8 mouse cellular contexts compared by ENCODE assay signal in genomic region chr4:140153101-140153500, GRCm38 (mm10).
DNase-seq lines count a peak whose midpoint lies in the region; ATAC-seq lines count a peak whose summit lies in the region.

No protein-coding gene starts in this region.

- 25% methylated on average over 7 of the region's 7 CpGs for WGBS in heart, embryonic 11.5 days (ENCODE audit: insufficient replicate concordance)

- ATAC-seq in heart, embryonic 11.5 days (replicated peaks; ENCODE audit: insufficient number of reproducible peaks, low FRiP score, low TSS enrichment), result no peak
- peak; percentile 83 for ATAC-seq in megakaryocyte-erythroid progenitor cell, adult 5-6 weeks (replicated peaks; ENCODE audit: low FRiP score, low TSS enrichment, poor library complexity, severe bottlenecking)
- no peak for ATAC-seq in monocyte, adult 5-6 weeks (replicated peaks; ENCODE audit: insufficient number of reproducible peaks, low FRiP score, low TSS enrichment, poor library complexity, severe bottlenecking)

- H3K4me1 ChIP-seq in heart, embryonic 11.5 days (ENCODE audit: control insufficient read depth, insufficient read depth, low read length), result peaks cover 11% of the 10 kb centered on the region

- no peak overlapping the region for H3K27ac ChIP-seq in heart, embryonic 11.5 days (ENCODE audit: low read depth, low read length)

- DNase-seq in heart, postnatal 36 days, result peak; percentile 15 to 44
- peak; percentile 27 for DNase-seq in urinary bladder, adult 2 months (ENCODE audit: low spot score)
- DNase-seq in urinary bladder, postnatal 4 days (ENCODE audit: low spot score in 2 of 2), result no peak
- peak; percentile 75 to 80 for DNase-seq in cerebellum, postnatal 36 days
- peak; percentile 20 for DNase-seq in hindlimb bud, embryonic 11.5 days (ENCODE audit: extremely low spot score, low read depth, low spot score)

- no peak overlapping the region; the same call in 1 of the 2 replicates for H3K4me2 ChIP-seq in heart, embryonic 11.5 days

- no peaks in the 10 kb centered on the region for H3K27me3 ChIP-seq in heart, embryonic 11.5 days (ENCODE audit: control insufficient read depth, insufficient read depth, low read length)

- no peak overlapping the region for H3K4me3 ChIP-seq in heart, embryonic 11.5 days (ENCODE audit: low read depth, low read length)

- no peaks in the 10 kb centered on the region for H3K9me3 ChIP-seq in heart, embryonic 11.5 days (replicated peaks; ENCODE audit: control insufficient read depth, low read length)

- H3K9ac ChIP-seq in heart, embryonic 11.5 days (ENCODE audit: low read depth, low read length), result no peak overlapping the region

- intact Hi-C loops in heart, postnatal 36 days (cut with DNase I), result loop anchor here (5.0 kb wide), 1 partner anchor 276 kb away; no protein-coding TSS in a partner anchor

- no peaks in the 10 kb centered on the region for H3K36me3 ChIP-seq in heart, embryonic 11.5 days (ENCODE audit: control insufficient read depth, insufficient read depth, low read length)

Comparison
In these comparisons a context has a peak if more than half of its experiments do, and no peak if none do; other contexts are left out.
1. DNase-seq: peak in heart, postnatal 36 days (2 of 2), urinary bladder, adult 2 months (single experiment), cerebellum, postnatal 36 days (2 of 2) and hindlimb bud, embryonic 11.5 days (single experiment); none in urinary bladder, postnatal 4 days (0 of 2).